In the genomic region with DNA sequence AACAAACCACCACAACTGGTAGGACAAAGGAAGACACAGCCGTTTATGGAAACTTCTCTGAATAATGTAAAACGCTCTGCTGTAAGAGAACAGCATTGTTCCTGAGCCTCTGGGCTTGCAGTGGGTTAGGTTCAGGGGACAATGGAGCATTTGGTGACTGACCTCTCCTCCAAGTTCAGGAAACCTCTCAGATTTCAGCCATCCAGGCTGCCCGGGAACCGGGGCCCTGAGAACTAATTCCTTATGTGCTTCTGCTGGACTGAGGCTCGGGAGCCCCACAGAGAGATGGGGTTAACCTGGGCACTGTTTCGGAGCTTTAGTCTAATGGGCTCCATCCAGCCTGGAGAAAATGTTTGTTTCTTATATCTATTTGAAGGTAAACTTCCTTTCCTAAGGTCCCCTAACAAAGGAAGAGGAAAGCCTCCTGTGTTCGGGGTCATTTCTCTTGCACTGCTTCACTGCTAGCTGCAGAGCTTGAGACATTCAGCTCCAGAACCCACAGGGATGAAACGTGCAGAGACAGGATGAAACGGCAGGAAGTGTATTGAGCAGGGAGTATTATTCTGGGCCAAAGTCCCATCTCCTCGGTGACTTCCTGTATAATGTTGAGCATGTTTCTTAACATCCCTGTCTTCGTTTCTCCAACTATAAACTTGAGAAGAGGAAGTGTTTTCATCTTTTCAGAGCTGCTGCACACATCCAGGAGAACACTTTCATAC, we compare ENCODE assay signal across 14 mouse cellular contexts.
DNase-seq lines count a peak whose midpoint lies in the region; ATAC-seq and TF ChIP-seq lines count a peak whose summit lies in the region.
"Had no signal": no experiment of that assay in that cellular context is flagged by ENCODE, and none has a peak within 500 bp of the region (broad histone marks: within the 10 kb centered on the region; RNA-seq: fewer than 3 reads in every experiment).

No protein-coding gene starts in this region.

- no peaks in the 10 kb centered on the region for H3K9me3 ChIP-seq in heart, embryonic 11.5 days (replicated peaks; ENCODE audit: control insufficient read depth, low read length)
- 0 out of 2 replicates have a peak, but pooled peaks cover 3% of the 10 kb centered on the region for H3K9me3 ChIP-seq in kidney, embryonic 16.5 days (ENCODE audit: low read length)
- H3K9me3 ChIP-seq in stomach, embryonic 14.5 days (ENCODE audit: control insufficient read depth, low read depth, low read length), result no peaks in the 10 kb centered on the region
- H3K9me3 ChIP-seq in stomach, postnatal 0 days (ENCODE audit: control insufficient read depth, low read length), result no peaks in the 10 kb centered on the region
- no peaks in the 10 kb centered on the region for H3K9me3 ChIP-seq in stomach, embryonic 16.5 days (replicated peaks; ENCODE audit: control insufficient read depth, low read length)
- H3K9me3 ChIP-seq: forebrain, embryonic 13.5 days had no signal

- H3K36me3 ChIP-seq in heart, embryonic 11.5 days (ENCODE audit: control insufficient read depth, insufficient read depth, low read length), result no peaks in the 10 kb centered on the region
- no peaks in the 10 kb centered on the region for H3K36me3 ChIP-seq in kidney, embryonic 16.5 days (ENCODE audit: insufficient read depth, low read length)
- no peaks in the 10 kb centered on the region for H3K36me3 ChIP-seq in kidney, adult 2 months (ENCODE audit: control insufficient read depth, insufficient read depth, low read length)
- H3K36me3 ChIP-seq in stomach, embryonic 14.5 days (ENCODE audit: control insufficient read depth, insufficient read depth, low read length), result no peaks in the 10 kb centered on the region
- no peaks in the 10 kb centered on the region for H3K36me3 ChIP-seq in stomach, postnatal 0 days (ENCODE audit: control insufficient read depth, insufficient read depth, low read length)
- H3K36me3 ChIP-seq in stomach, embryonic 16.5 days (ENCODE audit: control insufficient read depth, insufficient read depth, low read length), result no peaks in the 10 kb centered on the region

- H3K27me3 ChIP-seq in heart, embryonic 11.5 days (ENCODE audit: control insufficient read depth, insufficient read depth, low read length), result no peaks in the 10 kb centered on the region
- H3K27me3 ChIP-seq in kidney, embryonic 16.5 days (ENCODE audit: insufficient read depth, low read length), result no peaks in the 10 kb centered on the region
- no peaks in the 10 kb centered on the region for H3K27me3 ChIP-seq in kidney, adult 2 months (replicated peaks; ENCODE audit: control insufficient read depth, insufficient read depth, low read length)
- H3K27me3 ChIP-seq in stomach, embryonic 14.5 days (ENCODE audit: control insufficient read depth, insufficient read depth, low read length), result no peaks in the 10 kb centered on the region
- no peaks in the 10 kb centered on the region for H3K27me3 ChIP-seq in stomach, postnatal 0 days (ENCODE audit: control insufficient read depth, insufficient read depth, low read length)
- H3K27me3 ChIP-seq in stomach, embryonic 16.5 days (ENCODE audit: control insufficient read depth, insufficient read depth, low read length), result no peaks in the 10 kb centered on the region
- H3K27me3 ChIP-seq: forebrain, embryonic 13.5 days had no signal

- no peak for TF ChIP-seq POLR2A in kidney, adult 2 months (IDR thresholded peaks at IDR 0.05; ENCODE audit: low read depth, low read length)

- 50% methylated on average over 11 of the region's 11 CpGs for WGBS in heart, embryonic 11.5 days (ENCODE audit: insufficient replicate concordance)
- WGBS in kidney, embryonic 16.5 days, result 29% methylated on average over 11 of the region's 11 CpGs
- 55% methylated on average over 11 of the region's 11 CpGs for WGBS in kidney, adult 2 months
- WGBS in stomach, embryonic 14.5 days, result 52% methylated on average over 11 of the region's 11 CpGs
- WGBS in stomach, postnatal 0 days, result 52% methylated on average over 11 of the region's 11 CpGs
- 53% methylated on average over 11 of the region's 11 CpGs for WGBS in stomach, embryonic 16.5 days

- intact Hi-C loops in heart, postnatal 25 days (cut with DNase I), result no loop called here

- TF ChIP-seq CTCF in kidney, adult 2 months (conservative IDR thresholded peaks at IDR 0.05; ENCODE audit: insufficient read depth, insufficient read length, low read depth, low read length), result no peak
- no peak for TF ChIP-seq CTCF in stomach, postnatal 0 days (IDR thresholded peaks at IDR 0.05; ENCODE audit: low read depth)

- ATAC-seq in heart, embryonic 11.5 days (replicated peaks; ENCODE audit: insufficient number of reproducible peaks, low FRiP score, low TSS enrichment), result no peak
- ATAC-seq in kidney, embryonic 16.5 days (ENCODE audit: low FRiP score, low TSS enrichment), result peak; percentile 35; the same call in 1 of the 2 replicates
- no peak for ATAC-seq in stomach, embryonic 14.5 days (ENCODE audit: insufficient number of reproducible peaks, insufficient read depth, low FRiP score, low read depth)
- ATAC-seq in stomach, postnatal 0 days (ENCODE audit: low FRiP score, low TSS enrichment), result no peak
- ATAC-seq in stomach, embryonic 16.5 days (ENCODE audit: insufficient read depth, low FRiP score), result no peak
- ATAC-seq: forebrain, embryonic 13.5 days had no signal

- TF ChIP-seq EP300 in stomach, postnatal 0 days (optimal IDR thresholded peaks at IDR 0.05), result no peak

- H3K27ac ChIP-seq in heart, embryonic 11.5 days (ENCODE audit: low read depth, low read length), result peak overlapping the region; percentile 29; the same call in 1 of the 2 replicates
- peak overlapping the region; percentile 25 for H3K27ac ChIP-seq in kidney, embryonic 16.5 days (ENCODE audit: low read length)
- no peak overlapping the region for H3K27ac ChIP-seq in kidney, adult 2 months (ENCODE audit: insufficient read depth, low read depth, low read length)
- 0 out of 2 replicates have a peak overlapping the region, but pooled peaks have one; percentile 17 for H3K27ac ChIP-seq in stomach, embryonic 14.5 days (ENCODE audit: low read length)
- H3K27ac ChIP-seq in stomach, postnatal 0 days (replicated peaks), result no peak overlapping the region
- H3K27ac ChIP-seq in stomach, embryonic 16.5 days (ENCODE audit: low read length), result peak overlapping the region; percentile 52; the same call in 1 of the 2 replicates
- H3K27ac ChIP-seq: forebrain, embryonic 13.5 days; liver, embryonic 14.5 days had no signal

- peaks cover 10% of the 10 kb centered on the region; the same call in 1 of the 2 replicates for H3K4me1 ChIP-seq in heart, embryonic 11.5 days (ENCODE audit: control insufficient read depth, insufficient read depth, low read length)
- peaks cover 14% of the 10 kb centered on the region; the same call in 1 of the 2 replicates for H3K4me1 ChIP-seq in kidney, embryonic 16.5 days (ENCODE audit: insufficient read depth, low read length)
- 0 out of 2 replicates have a peak, but pooled peaks cover 3% of the 10 kb centered on the region for H3K4me1 ChIP-seq in kidney, adult 2 months (ENCODE audit: control insufficient read depth, insufficient read depth, low read length)
- 0 out of 2 replicates have a peak, but pooled peaks cover 4% of the 10 kb centered on the region for H3K4me1 ChIP-seq in stomach, embryonic 14.5 days (ENCODE audit: control insufficient read depth, insufficient read depth, low read length)
- no peaks in the 10 kb centered on the region for H3K4me1 ChIP-seq in stomach, postnatal 0 days (replicated peaks; ENCODE audit: control insufficient read depth, insufficient read depth)
- 0 out of 2 replicates have a peak, but pooled peaks cover 4% of the 10 kb centered on the region for H3K4me1 ChIP-seq in stomach, embryonic 16.5 days (ENCODE audit: control insufficient read depth, insufficient read depth, low read length)
- H3K4me1 ChIP-seq: forebrain, embryonic 13.5 days had no signal

- H3K4me3 ChIP-seq in heart, embryonic 11.5 days (ENCODE audit: low read depth, low read length), result no peak overlapping the region
- H3K4me3 ChIP-seq in kidney, embryonic 16.5 days (ENCODE audit: low read length), result no peak overlapping the region
- H3K4me3 ChIP-seq in kidney, adult 2 months (ENCODE audit: insufficient read depth, low read depth, low read length), result no peak overlapping the region
- H3K4me3 ChIP-seq in stomach, embryonic 14.5 days (ENCODE audit: low read depth, low read length), result no peak overlapping the region
- no peak overlapping the region for H3K4me3 ChIP-seq in stomach, postnatal 0 days (ENCODE audit: low read depth, low read length)
- H3K4me3 ChIP-seq in stomach, embryonic 16.5 days (replicated peaks; ENCODE audit: low read length), result no peak overlapping the region
- H3K4me3 ChIP-seq: forebrain, embryonic 13.5 days; megakaryocyte, embryonic 14.5 days; myocyte had no signal

- no peak for DNase-seq in heart, postnatal 25 days (ENCODE audit: low spot score)
- no peak for DNase-seq in kidney, adult 2 months
- no peak for DNase-seq in stomach, postnatal 0 days (ENCODE audit: low spot score)
- no peak for DNase-seq in urinary bladder, postnatal 36 days (ENCODE audit: low spot score in 2 of 2)
- DNase-seq: adrenal gland, postnatal 25 days; thymus, postnatal 4 days had no signal

- H3K4me2 ChIP-seq in heart, embryonic 11.5 days, result no peak overlapping the region
- H3K4me2 ChIP-seq in kidney, embryonic 16.5 days (replicated peaks; ENCODE audit: low read depth, low read length), result no peak overlapping the region
- no peak overlapping the region for H3K4me2 ChIP-seq in stomach, embryonic 14.5 days (replicated peaks; ENCODE audit: low read depth, low read length)
- H3K4me2 ChIP-seq in stomach, postnatal 0 days (replicated peaks; ENCODE audit: low read depth), result no peak overlapping the region
- H3K4me2 ChIP-seq in stomach, embryonic 16.5 days (ENCODE audit: low read depth, low read length), result no peak overlapping the region
- H3K4me2 ChIP-seq: forebrain, embryonic 13.5 days had no signal

- no peak overlapping the region for H3K9ac ChIP-seq in heart, embryonic 11.5 days (ENCODE audit: low read depth, low read length)
- no peak overlapping the region for H3K9ac ChIP-seq in kidney, embryonic 16.5 days (replicated peaks; ENCODE audit: low read length)
- no peak overlapping the region for H3K9ac ChIP-seq in stomach, embryonic 14.5 days (replicated peaks; ENCODE audit: low read depth, low read length)
- H3K9ac ChIP-seq in stomach, postnatal 0 days (ENCODE audit: low read length), result no peak overlapping the region
- H3K9ac ChIP-seq in stomach, embryonic 16.5 days (ENCODE audit: low read length), result no peak overlapping the region
- H3K9ac ChIP-seq: forebrain, embryonic 13.5 days; liver, embryonic 14.5 days had no signal

Comparison
In these comparisons a context has a peak if more than half of its experiments do, and no peak if none do; other contexts are left out.
1. H3K27ac ChIP-seq: peak in heart, embryonic 11.5 days (single experiment), kidney, embryonic 16.5 days (single experiment), stomach, embryonic 14.5 days (single experiment) and stomach, embryonic 16.5 days (single experiment); none in kidney, adult 2 months (single experiment) and stomach, postnatal 0 days (single experiment).